Mouse (Mus musculus): Measurements from ENCODE around the gene F3.

Gene F3

DNA sequence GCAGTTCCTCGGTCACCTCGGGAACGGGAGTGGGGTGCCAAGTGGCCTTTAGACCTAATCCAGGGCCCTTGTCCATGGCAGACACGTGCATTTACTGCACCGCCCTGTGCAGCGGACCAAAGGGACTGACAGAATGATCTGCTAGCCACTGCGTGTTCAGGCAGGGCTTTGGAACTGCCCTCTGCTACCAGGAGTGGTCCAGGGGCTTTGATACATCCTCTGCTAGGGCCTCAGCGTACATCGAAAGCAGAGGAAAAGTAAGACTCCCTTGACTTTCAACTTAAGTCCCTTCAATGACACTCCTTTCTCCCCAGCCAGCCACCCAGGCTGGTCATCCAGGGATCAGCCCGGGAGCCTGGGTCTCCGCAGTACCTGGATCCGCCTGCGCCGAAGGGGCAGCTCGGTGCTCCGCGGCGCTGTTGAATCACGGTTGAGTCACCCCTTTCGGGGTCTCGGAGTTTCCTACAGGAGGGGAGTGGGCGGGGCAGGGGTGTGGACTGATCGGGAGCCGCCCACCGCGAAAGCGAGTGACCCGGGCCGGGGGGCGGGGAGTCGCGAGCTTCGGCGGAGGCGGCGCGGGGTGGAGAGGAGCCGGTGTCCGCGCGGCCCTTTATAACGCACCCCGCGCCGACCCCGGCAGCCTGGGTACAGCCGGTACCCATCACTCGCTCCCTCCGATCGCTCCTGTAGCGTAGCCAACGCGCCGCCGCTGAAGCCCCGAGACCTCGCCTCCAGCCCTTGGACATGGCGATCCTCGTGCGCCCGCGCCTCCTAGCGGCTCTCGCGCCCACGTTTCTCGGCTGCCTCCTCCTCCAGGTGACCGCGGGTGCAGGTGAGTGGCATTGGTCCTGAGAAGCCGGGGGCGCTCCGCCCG lies at the start of gene F3:
Gene F3 (plus strand): TSS at position 567 of the 874 bp plus-strand sequence.
- peak; percentile 90 for DNase-seq

DNA sequence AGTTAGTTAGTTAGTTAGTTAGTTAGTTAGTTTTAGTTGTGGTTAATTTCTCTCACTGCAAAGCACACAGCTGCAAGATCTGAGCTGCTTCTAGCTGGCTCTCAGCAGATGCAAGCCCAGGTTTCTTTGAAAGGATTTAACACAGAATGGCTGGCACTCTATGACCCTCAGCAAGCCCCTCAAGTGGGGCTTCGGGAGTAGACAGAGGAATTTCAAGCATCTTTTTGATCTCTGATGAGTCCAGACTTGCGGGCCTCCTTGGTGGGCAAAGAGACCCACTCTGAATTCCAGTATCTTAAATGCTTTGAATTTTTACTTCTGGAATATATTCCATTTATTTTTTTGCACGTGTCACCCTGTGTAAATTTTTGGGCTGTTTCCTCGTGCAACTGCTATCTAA lies 44.4 kb upstream of the F3 start:
- no peak for DNase-seq

DNA sequence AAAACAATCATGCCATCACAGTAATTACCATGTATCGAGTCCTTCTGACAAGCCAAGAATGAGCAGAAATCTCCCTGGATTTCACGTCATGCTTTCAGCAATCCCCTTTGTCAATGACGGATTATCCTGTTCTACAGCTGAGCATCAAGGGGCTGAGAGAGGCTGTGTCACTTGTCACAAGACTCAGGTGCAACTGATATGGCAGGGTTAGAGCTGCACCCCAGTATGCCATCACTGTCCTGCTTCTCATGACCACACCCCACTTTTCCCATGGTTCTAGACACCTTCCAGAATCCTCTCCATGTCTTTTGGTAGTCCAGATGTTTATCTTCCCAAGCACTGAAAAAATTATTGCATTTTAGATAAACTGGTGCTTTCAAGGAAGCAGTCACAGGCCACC lies 43.9 kb upstream of the F3 start:
- DNase-seq, result no peak

DNA sequence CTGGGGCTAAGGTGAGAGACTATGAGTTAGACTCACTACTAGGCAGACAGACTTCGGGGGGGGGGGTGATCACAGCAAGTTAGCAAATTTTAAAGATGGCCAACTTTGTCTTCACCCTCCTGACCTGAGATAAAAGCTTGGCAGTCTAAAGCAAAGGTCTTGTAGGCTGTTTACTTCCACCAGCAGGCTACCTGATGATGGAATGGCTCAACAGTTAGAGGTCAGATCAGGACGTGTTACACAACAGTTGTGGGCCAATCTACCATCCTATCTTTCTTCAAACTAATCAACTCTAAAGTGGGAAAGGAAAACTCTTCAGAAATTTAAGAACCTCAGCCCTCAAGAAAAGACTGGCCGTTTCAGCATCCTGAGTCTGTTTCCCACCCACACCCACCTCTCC lies 43.1 kb upstream of the F3 start:
- no peak for DNase-seq

DNA sequence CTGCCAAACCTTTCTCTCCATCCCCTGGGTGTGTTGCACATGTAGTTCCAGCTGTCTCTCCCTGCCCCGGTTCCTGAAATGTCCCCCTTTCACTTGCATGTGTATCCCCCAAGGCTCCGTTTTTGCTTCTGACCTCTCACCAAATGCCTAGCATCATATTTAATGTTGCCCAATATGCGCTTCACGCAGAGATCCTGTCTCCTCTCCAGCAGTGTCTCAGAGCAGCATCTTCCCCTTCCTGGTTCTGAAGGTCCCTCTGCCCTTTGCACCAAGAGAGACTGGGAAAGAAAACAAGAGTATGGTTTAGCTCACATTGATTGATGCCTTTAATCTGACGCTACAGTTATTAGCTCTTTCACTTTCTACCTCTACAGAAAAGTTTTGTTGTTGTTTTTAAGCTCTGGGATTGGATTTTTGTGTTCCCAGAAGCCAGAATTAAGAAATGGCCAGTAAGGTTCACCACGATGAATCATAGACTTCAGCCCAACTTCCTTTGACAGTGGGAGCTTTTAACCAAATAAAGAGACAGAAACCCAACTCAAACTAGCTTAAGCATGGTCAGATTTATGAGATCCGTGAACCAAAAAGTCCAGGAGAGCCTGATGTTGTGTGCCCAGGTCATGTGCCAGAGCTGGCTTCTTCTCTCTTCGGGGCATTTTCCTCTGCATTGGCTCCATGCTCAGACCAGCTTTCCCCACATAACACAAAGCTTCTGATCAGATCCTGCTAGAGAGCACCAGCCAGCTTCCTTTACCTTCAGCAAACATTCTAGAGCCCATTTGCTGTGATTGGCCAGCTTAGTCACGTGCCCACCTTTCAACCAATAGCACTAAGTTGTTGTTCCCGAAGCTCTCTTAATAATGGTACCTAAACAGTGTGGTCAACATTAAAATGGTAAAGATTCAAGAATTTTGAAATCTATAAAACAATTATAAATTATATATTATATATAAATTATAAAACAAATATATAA lies 40.6 kb upstream of the F3 start:
- DNase-seq, result no peak

DNA sequence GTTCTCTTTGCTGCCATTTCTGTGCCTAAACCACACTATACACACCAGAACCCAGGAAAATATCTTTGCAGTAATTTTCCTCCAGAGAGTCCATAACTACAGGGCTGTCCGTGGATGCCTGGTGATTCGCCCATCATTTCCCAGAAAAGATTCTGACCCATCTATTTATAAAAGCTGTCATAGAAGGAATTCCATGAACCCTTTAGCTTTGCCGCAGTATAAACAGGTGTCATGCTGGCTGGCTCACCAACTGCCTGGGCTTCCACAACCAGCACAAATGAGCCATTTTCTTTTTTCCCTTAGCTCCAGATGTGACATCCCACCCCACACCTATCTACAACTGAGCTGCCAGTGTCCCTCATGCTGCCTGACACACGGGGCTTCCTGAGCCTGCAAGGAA lies 38.8 kb upstream of the F3 start:
- no peak for DNase-seq

DNA sequence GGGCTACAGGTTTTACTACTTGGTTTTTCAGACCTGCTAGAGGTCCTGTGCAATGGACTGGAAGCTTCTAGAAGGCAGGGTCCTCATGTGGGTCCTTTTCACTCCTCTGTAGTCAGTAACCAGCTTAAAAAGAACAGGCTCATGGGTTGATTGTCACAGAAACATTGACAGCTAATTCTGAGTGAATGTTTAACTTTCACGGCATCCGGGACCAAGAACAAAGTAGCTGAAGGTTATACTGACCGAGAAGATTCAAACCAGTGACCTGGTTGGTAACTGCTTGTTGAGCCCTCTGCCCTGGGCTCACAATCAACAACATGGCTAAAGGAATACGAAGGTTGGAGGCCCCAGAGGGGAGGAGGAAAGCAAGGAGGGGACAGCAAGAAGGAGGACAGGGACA lies 38.4 kb upstream of the F3 start:
- DNase-seq, result peak; percentile 47

DNA sequence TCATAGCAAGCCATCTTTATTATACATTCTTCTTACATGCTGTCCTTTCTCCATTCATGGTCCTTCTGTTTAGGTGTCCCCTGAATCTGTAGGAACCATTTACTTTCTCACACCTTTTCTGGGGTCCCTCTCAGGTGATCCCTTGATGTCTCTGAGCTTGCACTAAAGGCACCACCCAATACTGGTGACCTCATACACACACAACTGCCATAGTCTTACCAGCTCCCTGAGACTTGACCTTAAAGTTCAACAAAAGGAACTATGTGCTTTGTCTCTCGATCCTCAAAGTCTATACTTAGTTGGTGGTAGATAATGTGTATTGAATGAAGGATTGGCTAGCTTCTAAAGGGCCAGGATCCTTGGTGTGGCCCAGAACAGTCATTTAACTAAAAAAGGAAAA lies 37.4 kb upstream of the F3 start:
- DNase-seq, result no peak

DNA sequence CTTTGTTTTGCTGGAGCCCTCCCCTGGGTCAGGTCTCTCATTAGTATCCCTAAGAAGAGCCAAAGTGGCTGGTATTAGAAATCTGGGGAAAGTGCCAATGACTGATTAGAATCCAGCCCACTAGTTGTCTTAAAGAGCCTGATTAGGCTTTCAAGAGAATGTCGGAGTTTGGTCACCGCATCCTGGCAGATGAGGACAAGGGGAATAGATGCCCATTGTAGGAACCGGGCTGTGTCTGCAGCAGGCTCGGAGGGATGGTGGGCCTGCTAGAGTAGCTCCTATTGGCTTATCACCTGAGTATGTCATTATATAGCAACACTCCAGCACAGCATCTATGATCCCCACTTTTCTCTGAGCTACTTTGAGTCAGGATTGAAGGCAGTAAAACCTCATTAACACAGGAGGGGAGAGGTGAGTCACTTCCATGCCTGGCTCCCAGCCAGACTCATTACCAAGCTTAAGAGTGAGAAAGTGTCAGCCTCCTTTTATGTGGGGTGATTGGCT lies 36.9 kb upstream of the F3 start:
- DNase-seq, result peak; percentile 32

DNA sequence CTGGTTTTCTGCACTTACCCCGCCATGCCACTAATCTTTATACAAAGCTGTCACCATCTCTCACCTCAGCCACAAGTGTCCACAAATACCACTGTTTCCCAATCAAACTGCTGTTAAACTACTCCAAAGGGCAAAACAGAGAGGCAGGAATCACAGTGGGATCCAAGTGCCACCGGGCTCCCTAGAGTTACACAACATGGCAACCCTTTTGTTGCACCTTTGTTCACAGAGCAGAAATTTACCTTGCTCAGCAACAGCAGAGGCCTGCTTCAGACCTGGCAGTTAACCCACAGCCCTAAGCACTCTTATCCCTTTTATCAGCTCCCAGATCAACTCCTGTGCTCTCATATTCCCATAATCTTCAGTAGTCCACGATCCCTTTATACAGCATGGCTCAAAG lies 35.6 kb upstream of the F3 start:
- no peak for DNase-seq

DNA sequence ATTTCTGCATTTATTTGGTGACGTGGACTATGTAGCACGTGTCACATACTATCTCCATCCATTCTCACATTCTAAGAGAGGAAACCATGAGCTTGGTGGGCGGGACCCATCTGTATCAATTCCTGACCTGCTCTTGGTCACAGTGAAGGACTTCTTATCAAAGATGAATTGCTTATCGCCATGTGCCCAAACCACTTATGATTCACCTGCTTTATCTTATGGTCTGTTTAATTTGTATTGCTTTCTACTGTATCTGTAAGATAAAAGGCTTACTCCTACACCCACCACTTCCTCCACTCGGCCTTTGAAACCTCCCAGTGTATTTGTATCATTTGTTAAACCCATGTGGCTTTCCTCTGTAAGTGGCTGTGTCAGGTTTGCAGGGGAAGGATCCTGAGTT lies 34.3 kb upstream of the F3 start:
- DNase-seq, result no peak

DNA sequence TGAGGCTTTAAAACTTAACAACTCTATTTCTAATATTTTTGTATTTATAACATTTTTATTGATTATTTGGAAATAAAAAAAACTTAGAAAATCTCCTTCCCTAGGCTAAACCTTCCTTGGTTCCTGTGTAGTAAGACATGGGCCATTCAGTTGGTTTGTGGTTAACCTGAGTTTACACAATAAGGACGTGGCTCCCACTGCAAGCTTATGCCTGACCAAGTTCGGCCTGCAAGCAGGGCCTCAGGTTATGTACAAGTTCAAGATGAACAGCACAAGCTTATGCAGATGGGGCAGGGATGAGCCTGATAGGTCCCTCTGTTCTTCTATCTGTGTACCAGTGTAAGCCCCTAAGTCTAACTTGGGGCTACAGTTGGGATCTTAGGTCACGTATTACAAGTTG lies 33.6 kb upstream of the F3 start:
- no peak for DNase-seq

DNA sequence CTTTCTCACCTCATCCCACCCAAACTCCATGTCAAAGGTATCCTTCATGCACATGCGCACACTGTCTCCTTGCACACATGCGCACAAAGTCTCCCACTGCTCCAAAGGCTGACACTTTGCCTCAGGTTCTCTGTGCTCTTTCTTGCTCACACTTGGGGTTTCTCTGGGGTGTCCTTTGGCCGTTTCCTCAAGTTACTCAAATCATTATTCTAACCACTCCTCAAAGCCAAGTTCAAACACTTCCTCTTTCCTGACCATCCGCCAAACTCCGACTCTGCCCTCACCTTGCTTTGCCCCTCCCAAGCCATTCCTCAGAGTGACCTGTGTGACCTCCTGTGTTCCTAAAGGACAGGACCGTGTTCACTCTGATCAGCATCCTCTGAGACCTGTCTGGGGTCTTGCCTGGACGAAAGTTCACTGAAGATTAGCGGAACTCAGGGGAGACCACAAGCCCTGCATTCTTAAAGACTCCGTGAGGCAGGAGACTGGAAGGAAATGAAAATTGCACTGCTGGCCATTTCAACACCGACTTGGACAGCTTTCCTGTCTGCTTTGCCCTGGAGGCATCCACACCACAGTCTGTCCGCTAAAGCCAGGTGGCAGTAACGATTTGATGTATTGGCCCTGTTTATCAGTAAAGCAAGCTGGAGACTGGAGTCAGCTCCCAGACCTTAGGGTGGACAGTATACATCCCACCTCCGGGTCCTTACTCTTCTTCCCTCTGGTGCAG lies 30.2 kb upstream of the F3 start:
- no peak for DNase-seq

DNA sequence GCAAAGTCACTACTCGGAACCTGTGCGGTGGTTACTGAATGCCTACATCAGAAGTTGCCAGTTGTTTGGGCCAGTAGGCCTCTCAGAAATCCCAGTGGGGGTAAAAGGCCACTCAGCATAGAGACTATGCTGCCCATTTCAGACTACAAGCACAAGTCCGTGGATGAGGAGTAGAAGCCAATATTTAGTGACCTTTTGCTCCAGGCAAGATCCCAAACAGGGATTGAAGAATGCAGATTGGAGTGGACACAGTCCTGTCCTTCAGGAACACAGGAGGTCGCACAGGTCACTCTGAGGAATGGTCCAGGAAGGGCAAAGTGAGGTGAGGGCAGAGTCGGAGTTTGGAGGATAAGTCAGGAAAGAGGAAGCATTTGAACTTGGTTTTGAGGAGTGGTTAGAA lies 29.6 kb upstream of the F3 start:
- DNase-seq, result no peak

DNA sequence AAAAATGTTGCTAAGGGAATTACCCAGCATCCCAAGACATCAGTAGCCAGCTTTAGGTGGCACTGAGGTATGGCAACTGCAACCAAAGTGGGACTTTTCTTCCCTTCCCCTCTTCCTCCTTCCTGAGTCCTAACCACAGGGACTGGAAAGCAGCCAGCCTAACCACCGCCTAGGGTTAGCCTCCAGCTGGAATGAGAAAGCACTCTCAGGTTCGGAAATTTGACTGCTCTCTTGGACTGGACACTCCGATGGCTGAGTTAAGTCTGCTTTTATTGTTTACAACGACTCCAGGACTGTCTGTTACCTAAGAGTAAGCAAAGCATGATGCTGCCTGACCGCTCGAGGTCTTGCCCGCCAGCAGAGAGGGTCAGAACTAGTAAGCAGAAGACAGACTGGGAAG lies 26.2 kb upstream of the F3 start:
- no peak for DNase-seq

DNA sequence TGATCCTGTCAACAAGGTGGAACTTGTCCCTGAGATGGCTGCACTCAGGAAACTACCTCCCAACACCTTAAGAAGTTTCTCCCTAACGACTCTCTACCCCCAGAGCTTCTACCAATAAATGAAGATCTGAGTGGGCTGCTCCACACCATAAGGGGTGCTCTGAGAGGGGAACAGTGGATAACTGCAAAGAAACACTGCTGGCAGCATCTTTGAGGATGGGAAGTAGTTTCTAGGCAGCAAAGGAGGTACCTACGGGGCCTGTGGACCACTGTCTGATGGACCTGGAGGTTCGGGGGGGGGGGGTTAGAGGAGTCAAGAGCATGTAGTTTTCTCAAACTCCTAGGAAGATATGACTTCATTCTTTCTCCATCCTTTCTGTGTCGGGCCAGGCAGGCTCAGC lies 23.9 kb upstream of the F3 start:
- DNase-seq, result no peak

DNA sequence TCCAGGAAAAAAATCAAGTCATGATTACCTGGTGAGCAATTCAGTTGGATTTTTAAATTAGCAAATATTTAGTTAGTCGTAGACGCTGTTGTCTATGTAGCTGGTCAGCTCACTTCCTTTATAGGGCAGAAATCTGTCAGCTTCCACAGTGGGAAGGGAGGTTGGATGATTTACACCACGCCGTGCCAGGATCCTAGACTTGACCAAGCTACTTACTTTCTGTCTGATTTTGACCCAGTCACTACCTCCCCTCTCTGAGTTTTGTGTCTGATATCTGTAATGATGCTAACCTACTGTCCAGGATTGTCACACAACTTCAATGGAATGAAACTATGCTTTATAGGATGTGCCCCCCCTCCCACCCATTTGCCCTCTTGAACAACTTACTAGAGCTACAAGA lies 23.5 kb upstream of the F3 start:
- DNase-seq, result no peak

DNA sequence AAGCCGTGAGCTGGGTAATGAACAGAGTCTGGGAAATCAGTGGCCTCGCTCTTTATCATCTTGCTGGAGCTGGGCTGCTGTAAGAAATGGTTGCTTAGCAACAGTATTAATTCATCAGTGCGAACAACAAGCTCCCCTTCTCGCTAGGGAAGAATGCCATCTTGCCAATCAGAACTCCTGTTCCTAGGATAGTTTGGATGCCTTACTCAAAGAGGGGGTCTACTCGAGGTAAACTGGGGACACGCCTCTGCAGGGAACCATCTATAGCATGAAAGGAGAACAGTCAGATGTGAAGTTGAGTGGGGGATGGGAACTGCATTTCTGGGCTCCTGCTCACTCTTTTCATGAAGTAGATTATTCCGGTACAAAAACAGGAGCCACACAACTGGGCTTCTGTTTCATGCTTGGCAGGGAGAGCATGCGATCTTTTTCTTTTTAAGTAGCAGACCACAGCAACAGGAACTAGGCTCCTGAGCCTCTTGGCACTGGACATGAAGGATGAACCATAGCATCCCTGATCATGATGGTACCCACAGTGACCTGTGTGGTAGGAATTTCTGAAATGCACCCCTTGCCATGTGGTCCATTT lies 22.9 kb upstream of the F3 start:
- no peak for DNase-seq

DNA sequence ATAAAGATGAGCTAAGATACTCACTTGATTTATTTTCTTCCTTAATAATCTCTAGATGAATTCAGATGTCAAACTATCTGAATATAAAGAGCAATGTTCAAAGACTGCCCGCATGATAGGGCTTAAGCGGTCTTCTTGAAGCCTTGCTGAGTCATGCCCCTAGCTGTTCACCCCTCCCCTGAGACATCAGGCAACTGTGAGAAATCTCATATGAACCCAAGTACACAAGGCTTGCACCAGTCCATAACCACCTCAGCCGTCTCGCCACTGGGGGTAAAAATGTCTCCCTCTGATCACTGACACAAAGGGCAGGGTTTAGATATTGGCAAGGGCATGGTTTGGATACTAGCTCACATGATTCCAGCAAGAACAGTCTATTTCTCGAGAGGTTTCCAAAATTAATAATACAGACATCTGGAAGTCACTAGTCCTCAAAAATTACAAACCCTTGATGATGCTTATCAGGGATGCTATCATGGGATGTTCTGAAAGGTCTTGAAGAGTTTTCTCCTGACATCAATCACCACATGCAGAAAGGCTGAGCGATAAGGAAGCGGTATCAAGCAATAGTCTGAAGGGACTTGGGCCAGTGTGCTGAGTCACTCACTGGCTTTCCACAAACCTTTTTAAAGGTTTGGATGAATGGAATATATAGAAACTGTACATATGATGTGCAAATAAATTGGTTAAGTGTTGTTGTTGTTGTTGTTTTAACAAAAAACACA lies 20.0 kb upstream of the F3 start:
- no peak for DNase-seq

DNA sequence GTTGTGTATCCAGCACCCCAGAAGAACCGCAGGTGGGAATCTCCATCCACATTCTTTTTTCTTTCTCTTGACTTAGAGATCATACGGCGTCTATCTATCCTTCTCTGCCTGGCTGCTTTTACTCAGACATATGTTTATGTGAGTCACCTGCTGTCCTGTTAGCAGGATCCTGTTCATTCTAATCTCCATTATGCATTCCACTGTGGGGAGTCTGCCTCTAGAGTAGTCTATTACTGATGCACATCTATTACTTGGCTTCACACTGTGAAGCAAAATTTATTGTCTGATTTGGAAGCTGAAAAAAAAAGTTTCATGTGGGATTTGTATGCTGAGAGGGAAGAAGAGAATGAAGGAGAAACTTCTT lies 19.5 kb upstream of the F3 start:
- no peak for DNase-seq

DNA sequence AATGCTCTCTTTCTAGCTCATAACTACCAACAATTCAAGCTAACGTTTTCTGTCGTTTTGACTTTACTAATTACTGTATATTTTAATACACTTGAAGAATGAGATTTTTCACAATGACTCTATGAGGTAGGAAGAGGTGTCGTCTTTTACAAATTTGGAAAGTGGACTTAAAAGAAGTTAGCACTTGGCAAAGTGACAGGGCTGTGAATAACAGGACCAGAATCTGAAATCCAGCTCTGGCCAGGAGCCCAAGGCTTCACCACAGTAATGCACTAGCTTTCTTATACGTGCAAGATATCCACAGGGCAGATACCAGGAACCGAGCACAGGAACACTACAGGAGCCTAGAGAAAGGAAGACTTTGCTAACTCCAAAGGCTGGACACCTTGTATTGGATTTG lies 17.2 kb upstream of the F3 start:
- no peak for DNase-seq

DNA sequence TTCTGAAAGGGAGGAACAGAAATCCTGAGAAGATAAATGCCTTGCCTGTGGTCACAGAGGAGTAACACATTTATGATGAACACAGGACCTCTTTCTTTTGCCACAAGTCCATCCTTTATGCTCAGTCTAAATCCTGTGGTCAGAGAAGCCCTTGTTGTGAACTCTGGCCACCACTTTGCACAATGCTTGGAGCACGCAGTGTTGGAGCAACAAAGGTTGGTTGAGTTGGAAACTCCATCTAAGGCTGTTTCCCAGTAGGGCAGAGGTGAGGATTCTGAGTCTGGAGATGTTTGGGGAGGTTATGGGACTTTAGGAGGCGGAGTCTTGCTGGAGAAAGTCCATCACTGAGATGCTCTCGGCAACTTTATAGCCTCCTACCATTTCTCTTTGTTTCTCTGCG lies 16.2 kb upstream of the F3 start:
- no peak for DNase-seq

Measured in kidney, postnatal 14 days (tissue).